Mouse (Mus musculus) cortical plate, adult 2 months (tissue): ENCODE measurements around the gene Rexo1.

Experiments used
- CTCF ChIP-seq: fragments of 200-500 bp; IDR thresholded peaks from 2 replicates; pipeline ENCODE4 v1.5.1; 2011; ENCODE audit warnings: mild to moderate bottlenecking, control low read depth, low read length; ENCODE audit not compliant: insufficient read depth; ENCODE audit errors: extremely low read depth
- POLR2A ChIP-seq: fragments of 200-500 bp; IDR thresholded peaks from 2 replicates; pipeline ENCODE4 v1.6.1; 2011; ENCODE audit warnings: mild to moderate bottlenecking, low read length, control low read depth; ENCODE audit not compliant: insufficient read depth; ENCODE audit errors: extremely low read depth

GRCm38 (mm10) chr10:80566375-80567092 is 5.2 kb upstream of the Rexo1 start:
- TF ChIP-seq POLR2A (no peak; the same call in 1 of the 2 replicates), CTCF (peak; percentile 86)
